In genomic region chr6:129234456-129235360, GRCm38 (mm10) we compare ENCODE assay signal across 9 mouse cellular contexts. TPM values are rescaled to one million over a fixed set of nuclear protein-coding genes. Genes with fewer than 3 reads are reported as not detected.
A peak's percentile ranks its signal among the peaks of the same experiment; 100 is the strongest.
DNase-seq lines count a peak whose midpoint lies in the region; ATAC-seq and TF ChIP-seq lines count a peak whose summit lies in the region.
"Had no signal": no experiment of that assay in that cellular context is flagged by ENCODE, and none has a peak within 500 bp of the region (broad histone marks: within the 10 kb centered on the region; RNA-seq: fewer than 3 reads in every experiment).

No protein-coding gene starts in this region.

- WGBS in kidney, postnatal 0 days, result 74% methylated on average over 8 of the region's 8 CpGs
- under 1% methylated on average over 8 of the region's 8 CpGs for WGBS in bone marrow, adult 2 months
- 53% methylated on average over 8 of the region's 8 CpGs for WGBS in lung, embryonic 16.5 days
- 70% methylated on average over 8 of the region's 8 CpGs for whole genome bisulfite sequencing in stomach, postnatal 0 days
- WGBS in forebrain, embryonic 15.5 days, result 82% methylated on average over 8 of the region's 8 CpGs

- no peak for TF ChIP-seq CTCF in kidney, postnatal 0 days (IDR thresholded peaks at IDR 0.05; ENCODE audit: low read depth)
- TF ChIP-seq CTCF in bone marrow, adult 2 months (IDR thresholded peaks at IDR 0.05; ENCODE audit: control insufficient read depth, insufficient read depth, low read length), result no peak
- no peak for TF ChIP-seq CTCF in stomach, postnatal 0 days (IDR thresholded peaks at IDR 0.05; ENCODE audit: low read depth)

- 0 out of 2 replicates have a peak, but pooled peaks cover 9% of the 10 kb centered on the region for H3K4me1 ChIP-seq in kidney, postnatal 0 days (replicated peaks; ENCODE audit: insufficient read depth, low read length)
- H3K4me1 ChIP-seq in bone marrow, adult 2 months (ENCODE audit: control insufficient read depth, insufficient read depth, low read length), result peaks cover 2% of the 10 kb centered on the region; the same call in 1 of the 2 replicates
- peaks cover 24% of the 10 kb centered on the region for H3K4me1 ChIP-seq in lung, embryonic 16.5 days (replicated peaks; ENCODE audit: control insufficient read depth, insufficient read depth, low read length)
- H3K4me1 ChIP-seq in stomach, postnatal 0 days (replicated peaks; ENCODE audit: control insufficient read depth, insufficient read depth), result peaks cover 13% of the 10 kb centered on the region
- peaks cover under 1% of the 10 kb centered on the region; the same call in 1 of the 2 replicates for H3K4me1 ChIP-seq in forebrain, embryonic 15.5 days

- no peaks in the 10 kb centered on the region for H3K9me3 ChIP-seq in kidney, postnatal 0 days (replicated peaks; ENCODE audit: low read length)
- H3K9me3 ChIP-seq in lung, embryonic 16.5 days (ENCODE audit: control insufficient read depth, low read length), result no peaks in the 10 kb centered on the region
- no peaks in the 10 kb centered on the region for H3K9me3 ChIP-seq in stomach, postnatal 0 days (ENCODE audit: control insufficient read depth, low read length)
- H3K9me3 ChIP-seq in forebrain, embryonic 15.5 days, result no peaks in the 10 kb centered on the region

- H3K36me3 ChIP-seq in kidney, postnatal 0 days (ENCODE audit: insufficient read depth, low read length), result no peaks in the 10 kb centered on the region
- H3K36me3 ChIP-seq in lung, embryonic 16.5 days (ENCODE audit: control insufficient read depth, insufficient read depth, low read length), result no peaks in the 10 kb centered on the region
- H3K36me3 ChIP-seq in stomach, postnatal 0 days (ENCODE audit: control insufficient read depth, insufficient read depth, low read length), result no peaks in the 10 kb centered on the region
- no peaks in the 10 kb centered on the region for H3K36me3 ChIP-seq in forebrain, embryonic 15.5 days

- H3K4me2 ChIP-seq in kidney, postnatal 0 days (ENCODE audit: low read length), result no peak overlapping the region
- H3K4me2 ChIP-seq in lung, embryonic 16.5 days (ENCODE audit: low read depth, low read length), result no peak overlapping the region; the same call in 1 of the 2 replicates
- no peak overlapping the region for H3K4me2 ChIP-seq in stomach, postnatal 0 days (replicated peaks; ENCODE audit: low read depth)
- H3K4me2 ChIP-seq in forebrain, embryonic 15.5 days (replicated peaks), result no peak overlapping the region

- TF ChIP-seq POLR2A in bone marrow, adult 2 months (IDR thresholded peaks at IDR 0.05; ENCODE audit: borderline replicate concordance, control insufficient read depth, low read depth, low read length), result 0 out of 2 replicates have a peak, but pooled peaks have one; percentile 15

- H3K4me3 ChIP-seq in kidney, postnatal 0 days (replicated peaks; ENCODE audit: low read depth, low read length), result no peak overlapping the region
- H3K4me3 ChIP-seq in bone marrow, adult 2 months (replicated peaks; ENCODE audit: control insufficient read depth, low read depth, low read length), result no peak overlapping the region
- H3K4me3 ChIP-seq in lung, embryonic 16.5 days (ENCODE audit: low read length), result no peak overlapping the region
- no peak overlapping the region for H3K4me3 ChIP-seq in stomach, postnatal 0 days (ENCODE audit: low read depth, low read length)
- H3K4me3 ChIP-seq in forebrain, embryonic 15.5 days, result no peak overlapping the region

- no peak for ATAC-seq in kidney, postnatal 0 days (replicated peaks; ENCODE audit: low FRiP score, low read depth)
- ATAC-seq in lung, embryonic 16.5 days (ENCODE audit: low read depth), result no peak
- no peak for ATAC-seq in stomach, postnatal 0 days (ENCODE audit: low FRiP score, low TSS enrichment)
- no peak for ATAC-seq in forebrain, embryonic 15.5 days (replicated peaks)

- peak overlapping the region; percentile 71 for H3K27ac ChIP-seq in kidney, postnatal 0 days
- peak overlapping the region; percentile 98 for H3K27ac ChIP-seq in bone marrow, adult 2 months (ENCODE audit: control insufficient read depth, insufficient read depth, low read depth, low read length, poor library complexity)
- peak overlapping the region; percentile 71 for H3K27ac ChIP-seq in lung, embryonic 16.5 days (ENCODE audit: low read length)
- peak overlapping the region; percentile 91 for H3K27ac ChIP-seq in stomach, postnatal 0 days (replicated peaks)
- no peak overlapping the region for H3K27ac ChIP-seq in forebrain, embryonic 15.5 days (replicated peaks)

- H3K9ac ChIP-seq in kidney, postnatal 0 days (ENCODE audit: low read depth, low read length), result no peak overlapping the region
- no peak overlapping the region for H3K9ac ChIP-seq in lung, embryonic 16.5 days (ENCODE audit: low read length)
- H3K9ac ChIP-seq in stomach, postnatal 0 days (ENCODE audit: low read length), result no peak overlapping the region
- H3K9ac ChIP-seq in forebrain, embryonic 15.5 days (replicated peaks), result no peak overlapping the region

- no peaks in the 10 kb centered on the region for H3K27me3 ChIP-seq in kidney, postnatal 0 days (ENCODE audit: insufficient read depth, low read length)
- H3K27me3 ChIP-seq in lung, embryonic 16.5 days (ENCODE audit: control insufficient read depth, insufficient read depth, low read depth, low read length), result no peaks in the 10 kb centered on the region
- H3K27me3 ChIP-seq in stomach, postnatal 0 days (ENCODE audit: control insufficient read depth, insufficient read depth, low read length), result no peaks in the 10 kb centered on the region
- no peaks in the 10 kb centered on the region for H3K27me3 ChIP-seq in forebrain, embryonic 15.5 days

- no peak for TF ChIP-seq EP300 in stomach, postnatal 0 days (optimal IDR thresholded peaks at IDR 0.05)

- DNase-seq in kidney, postnatal 0 days (ENCODE audit: low spot score), result no peak
- DNase-seq in kidney, postnatal 10 days, result no peak
- DNase-seq in stomach, postnatal 0 days (ENCODE audit: low spot score), result no peak
- no peak for DNase-seq in yolk sac, embryonic 10.5 days (ENCODE audit: low spot score)
- DNase-seq in right cerebral cortex, postnatal 25 days, result no peak

RNA-seq across cellular contexts. Expression of gene Cd69, which starts 40.5 kb away (rescaled TPM):
- not detected in 2 replicates for polyA plus RNA-seq in kidney, postnatal 0 days (2015; fragmentation: Nextera tagmentation; extraction: Ambion mirVana)
- 4.8 and 4.9 TPM in 2 replicates for polyA plus RNA-seq in bone marrow, adult 2 months (2011; ENCODE audit: insufficient read depth, insufficient read length, low replicate concordance, missing spikeins)
- polyA plus RNA-seq in lung, embryonic 16.5 days (2015; fragmentation: Nextera tagmentation; extraction: Ambion mirVana), result 0.09 and 0.18 TPM in 2 replicates
- polyA plus RNA-seq in stomach, postnatal 0 days (2015; fragmentation: Nextera tagmentation; extraction: Ambion mirVana), result 0.15 and 0.18 TPM in 2 replicates
- not detected in 2 replicates for polyA plus RNA-seq in forebrain, embryonic 15.5 days (2015; fragmentation: Nextera tagmentation; extraction: Ambion mirVana)
- polyA plus RNA-seq: neural tube, embryonic 11.5 days had no signal

RNA-seq across cellular contexts. Expression of gene Clec2d, which starts 54.3 kb away (rescaled TPM):
- 1.0 and 1.4 TPM in 2 replicates for polyA plus RNA-seq in kidney, postnatal 0 days (2015; fragmentation: Nextera tagmentation; extraction: Ambion mirVana)
- 57.9 and 122 TPM in 2 replicates for polyA plus RNA-seq in bone marrow, adult 2 months (2011; ENCODE audit: insufficient read depth, insufficient read length, low replicate concordance, missing spikeins)
- 2.0 and 2.3 TPM in 2 replicates for polyA plus RNA-seq in lung, embryonic 16.5 days (2015; fragmentation: Nextera tagmentation; extraction: Ambion mirVana)
- 0.42 and 0.87 TPM in 2 replicates for polyA plus RNA-seq in stomach, postnatal 0 days (2015; fragmentation: Nextera tagmentation; extraction: Ambion mirVana)
- 0.14 TPM in 1 of 2 replicates, not detected in the other for polyA plus RNA-seq in forebrain, embryonic 15.5 days (2015; fragmentation: Nextera tagmentation; extraction: Ambion mirVana)
- polyA plus RNA-seq: neural tube, embryonic 11.5 days had no signal

Comparison
In these comparisons a context has a peak if more than half of its experiments do, and no peak if none do; other contexts are left out.
1. RNA of gene Clec2d, which starts 54.3 kb away (polyA plus RNA-seq): 57.9 to 122 TPM in bone marrow, adult 2 months; 2.0 to 2.3 TPM in lung, embryonic 16.5 days, 1.0 to 1.4 TPM in kidney, postnatal 0 days, 0.42 to 0.87 TPM in stomach, postnatal 0 days and 0.14 TPM in forebrain, embryonic 15.5 days; every median in the first group is over 10 times any median in the second.